Mouse (Mus musculus): ENCODE measurements around the gene Metap1d. TPM values are rescaled to one million over a fixed set of nuclear protein-coding genes. Genes with fewer than 3 reads are reported as not detected.
A peak's percentile ranks its signal among the peaks of the same experiment; 100 is the strongest.

Metap1d gene
- polyA plus RNA-seq, 1 experiment from 2014 or later, result 35.7 TPM

DNA sequence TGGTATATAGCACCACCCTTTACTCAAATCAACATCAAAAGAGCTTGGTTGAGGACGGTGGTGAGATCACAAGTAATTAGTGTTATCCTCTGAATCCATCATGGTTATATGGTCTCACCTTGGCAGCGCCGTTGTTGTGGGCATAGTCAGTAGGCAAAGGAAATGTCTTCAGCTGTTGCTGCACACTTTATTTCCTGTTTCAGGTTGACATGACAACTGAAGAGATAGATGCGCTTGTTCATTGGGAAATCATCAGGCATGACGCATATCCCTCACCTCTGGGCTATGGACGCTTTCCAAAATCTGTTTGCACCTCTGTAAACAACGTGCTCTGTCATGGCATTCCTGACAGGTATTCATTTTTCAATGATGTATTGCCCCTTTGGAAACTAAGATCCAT, 58.1 kb downstream of the Metap1d start:
- no peak overlapping the region for H3K4me3 ChIP-seq
- no peaks in the 10 kb centered on the region for H3K9me3 ChIP-seq
- 86% methylated on average over 7 of the region's 7 CpGs for WGBS
- no peaks in the 10 kb centered on the region for H3K36me3 ChIP-seq (replicated peaks)
- no peak for ATAC-seq (replicated peaks)
- H3K9ac ChIP-seq, result no peak overlapping the region
- H3K4me1 ChIP-seq, result no peaks in the 10 kb centered on the region
- H3K4me2 ChIP-seq, result no peak overlapping the region
- peaks cover 11% of the 10 kb centered on the region for H3K27me3 ChIP-seq (replicated peaks)
- no peak overlapping the region for H3K27ac ChIP-seq

- Histone ChIP-seq H3K4me2 (no peak overlapping the region), H3K27ac (no peak overlapping the region), H3K9me3 (no peaks in the 10 kb centered on the region), H3K4me3 (no peak overlapping the region), H3K4me1 (no peaks in the 10 kb centered on the region; the same call in 1 of the 2 replicates), H3K27me3 (replicated peaks) (peaks cover 12% of the 10 kb centered on the region), H3K36me3 (replicated peaks) (no peaks in the 10 kb centered on the region), H3K9ac (no peak overlapping the region)
- 0 out of 2 replicates have a peak, but pooled peaks have one; percentile 54 for ATAC-seq (replicated peaks)
- WGBS, result 52% methylated on average over 9 of the region's 9 CpGs
Observed at GRCm38 (mm10) chr2:71512326-71512725, 59.2 kb downstream of the Metap1d start.

DNA sequence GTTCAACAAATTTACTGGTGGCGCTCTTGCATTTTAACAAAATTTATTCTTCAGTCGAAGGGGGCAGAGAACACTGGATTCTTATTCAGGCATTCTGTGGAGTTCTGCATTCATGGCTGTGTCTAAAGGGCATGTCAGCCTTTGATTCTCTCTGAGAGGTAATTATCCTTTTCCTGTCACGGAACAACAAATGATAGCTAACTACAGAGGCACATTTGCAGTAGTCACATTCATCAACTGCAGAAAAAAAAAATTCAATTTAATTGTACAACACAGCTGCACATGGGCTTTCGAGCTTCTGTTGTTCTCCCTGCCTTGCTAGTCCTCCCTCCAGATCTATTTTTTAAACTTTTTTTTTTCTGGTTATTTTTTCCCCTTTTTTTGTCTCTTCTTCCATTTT, 63.9 kb downstream of the Metap1d start:
- ATAC-seq (replicated peaks), result no peak
- Histone ChIP-seq H3K9ac (no peak overlapping the region), H3K9me3 (no peaks in the 10 kb centered on the region), H3K4me1 (no peaks in the 10 kb centered on the region; the same call in 1 of the 2 replicates), H3K4me2 (no peak overlapping the region), H3K27me3 (replicated peaks) (peaks cover 44% of the 10 kb centered on the region), H3K27ac (no peak overlapping the region), H3K4me3 (no peak overlapping the region), H3K36me3 (replicated peaks) (no peaks in the 10 kb centered on the region)
- 24% methylated on average over 4 of the region's 4 CpGs for WGBS

DNA sequence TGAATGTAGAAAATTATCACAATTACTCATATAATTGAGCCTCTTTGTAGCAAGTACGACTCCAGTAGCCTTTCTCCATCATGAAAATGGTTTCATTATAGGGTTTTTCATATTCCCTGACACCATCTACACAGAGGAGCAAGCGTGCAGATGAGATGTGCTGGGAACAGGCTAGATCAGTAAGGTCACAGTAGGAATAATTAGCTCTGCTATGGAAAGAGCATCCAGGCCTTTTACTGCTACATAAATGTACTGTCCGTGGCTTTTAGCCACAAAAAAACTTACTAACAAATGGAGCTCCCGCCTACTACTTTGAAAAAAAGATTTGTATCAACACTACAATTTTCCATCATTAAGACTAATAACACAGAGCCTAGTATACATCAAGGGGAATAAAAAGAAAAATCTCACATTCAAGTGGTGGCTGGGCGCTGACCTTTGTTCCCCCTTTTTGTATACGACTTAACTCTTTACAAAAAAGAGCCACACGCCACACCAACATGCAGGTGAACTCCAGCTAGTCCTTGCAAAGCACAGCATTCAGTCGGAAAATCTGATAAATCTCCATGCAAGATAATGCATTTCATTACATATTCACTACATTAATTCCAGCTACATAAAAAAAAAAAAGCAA, 64.5 kb downstream of the Metap1d start:
- H3K27ac ChIP-seq, result no peak overlapping the region
- no peaks in the 10 kb centered on the region for H3K9me3 ChIP-seq
- no peak overlapping the region for H3K4me2 ChIP-seq
- no peak overlapping the region for H3K4me3 ChIP-seq
- H3K36me3 ChIP-seq (replicated peaks), result no peaks in the 10 kb centered on the region
- 35% methylated on average over 8 of the region's 8 CpGs for WGBS
- no peak overlapping the region for H3K9ac ChIP-seq
- ATAC-seq (replicated peaks), result no peak
- no peaks in the 10 kb centered on the region; the same call in 1 of the 2 replicates for H3K4me1 ChIP-seq
- H3K27me3 ChIP-seq (replicated peaks), result peaks cover 49% of the 10 kb centered on the region

DNA sequence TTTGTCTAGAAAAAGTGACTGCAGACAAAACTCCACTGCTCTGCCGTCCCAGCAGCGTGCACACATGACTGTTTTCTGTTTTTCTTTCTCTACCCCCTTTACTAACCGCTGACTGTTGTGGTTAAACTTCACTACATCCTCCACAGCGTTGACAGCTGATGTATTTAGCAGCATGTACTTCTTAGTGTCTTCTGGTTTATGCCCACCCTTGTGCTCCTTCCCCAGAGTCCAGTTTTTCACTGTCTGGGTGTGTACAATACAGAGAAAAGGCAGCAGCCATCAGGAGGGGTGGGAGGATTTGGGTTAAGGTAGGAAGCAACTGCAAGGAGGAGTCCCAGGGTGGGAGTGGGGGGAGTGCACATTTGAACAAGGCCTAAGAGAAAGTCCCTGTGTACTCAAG, 69.8 kb downstream of the Metap1d start:
- peaks cover 76% of the 10 kb centered on the region for H3K27me3 ChIP-seq (replicated peaks)
- H3K9me3 ChIP-seq, result no peaks in the 10 kb centered on the region
- H3K27ac ChIP-seq, result no peak overlapping the region
- no peaks in the 10 kb centered on the region for H3K36me3 ChIP-seq (replicated peaks)
- H3K4me3 ChIP-seq, result no peak overlapping the region
- H3K9ac ChIP-seq, result no peak overlapping the region
- 68% methylated on average over 4 of the region's 4 CpGs for WGBS
- no peak for ATAC-seq (replicated peaks)
- no peaks in the 10 kb centered on the region for H3K4me1 ChIP-seq
- no peak overlapping the region for H3K4me2 ChIP-seq

GRCm38 (mm10) chr2:71523431-71523830, 70.4 kb downstream of the Metap1d start:
- Histone ChIP-seq H3K27ac (no peak overlapping the region), H3K27me3 (replicated peaks) (peaks cover 75% of the 10 kb centered on the region), H3K4me2 (no peak overlapping the region), H3K36me3 (replicated peaks) (no peaks in the 10 kb centered on the region), H3K4me3 (no peak overlapping the region), H3K9ac (no peak overlapping the region), H3K9me3 (no peaks in the 10 kb centered on the region), H3K4me1 (0 out of 2 replicates have a peak, but pooled peaks cover 1% of the 10 kb centered on the region)
- 57% methylated on average over 4 of the region's 4 CpGs for WGBS
- ATAC-seq (replicated peaks), result no peak

- WGBS, result 26% methylated on average over 13 of the region's 13 CpGs
- Histone ChIP-seq H3K4me2 (peak overlapping the region; percentile 6; the same call in 1 of the 2 replicates), H3K9me3 (no peaks in the 10 kb centered on the region), H3K27me3 (replicated peaks) (peaks cover 83% of the 10 kb centered on the region), H3K9ac (no peak overlapping the region), H3K4me1 (peaks cover 14% of the 10 kb centered on the region), H3K4me3 (no peak overlapping the region), H3K27ac (no peak overlapping the region), H3K36me3 (replicated peaks) (no peaks in the 10 kb centered on the region)
- ATAC-seq (replicated peaks), result no peak
Observed at GRCm38 (mm10) chr2:71524763-71525162, 71.7 kb downstream of the Metap1d start.

DNA sequence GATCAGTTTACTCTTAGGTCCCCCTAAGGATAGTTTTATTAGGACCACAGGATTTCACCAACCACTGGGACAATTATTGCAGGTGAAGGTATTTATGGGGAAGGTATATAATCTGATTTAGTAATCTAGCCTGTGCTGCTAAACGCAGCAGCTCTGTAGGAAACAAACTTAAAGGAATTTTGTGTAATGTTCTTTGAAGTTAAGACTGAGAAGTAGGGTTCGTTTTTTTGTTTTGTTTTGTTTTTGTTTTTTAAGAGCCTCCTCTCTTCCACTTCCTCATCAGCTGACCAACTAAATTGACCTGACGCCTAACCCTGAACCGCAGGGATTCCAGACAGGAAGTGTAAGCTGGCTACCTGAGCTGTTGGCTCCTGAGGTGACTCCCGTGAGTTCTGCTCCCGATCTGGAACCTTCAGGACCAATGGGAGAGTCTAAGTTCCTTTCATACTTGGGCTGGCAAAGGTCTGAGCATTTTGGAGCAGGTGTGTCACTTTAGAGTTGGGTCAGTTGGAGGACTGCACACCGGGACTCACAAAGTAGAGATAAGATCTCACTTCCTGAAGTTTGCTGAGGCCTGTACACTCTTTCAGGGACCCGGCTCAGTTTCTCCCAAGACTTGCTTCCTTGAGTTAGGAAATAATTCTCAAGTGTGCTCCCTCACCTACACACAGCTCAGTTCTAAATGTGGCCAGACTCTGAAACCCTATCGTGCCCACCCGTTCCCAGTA, 73.7 kb downstream of the Metap1d start:
- H3K9ac ChIP-seq, result no peak overlapping the region
- H3K9me3 ChIP-seq, result no peaks in the 10 kb centered on the region
- H3K27me3 ChIP-seq (replicated peaks), result peaks cover 85% of the 10 kb centered on the region
- 5% methylated on average over 10 of the region's 10 CpGs for whole genome bisulfite sequencing
- no peak overlapping the region for H3K27ac ChIP-seq
- no peak overlapping the region for H3K4me2 ChIP-seq
- H3K4me1 ChIP-seq, result peaks cover 18% of the 10 kb centered on the region
- peak overlapping the region; percentile 0; the same call in 1 of the 2 replicates for H3K4me3 ChIP-seq
- no peak for ATAC-seq (replicated peaks)
- no peaks in the 10 kb centered on the region for H3K36me3 ChIP-seq (replicated peaks)

GRCm38 (mm10) chr2:71527323-71528013, 74.4 kb downstream of the Metap1d start:
- Histone ChIP-seq H3K9me3 (no peaks in the 10 kb centered on the region), H3K4me2 (0 out of 2 replicates have a peak overlapping the region, but pooled peaks have one; percentile 3), H3K27me3 (replicated peaks) (peaks cover 87% of the 10 kb centered on the region), H3K4me3 (peak overlapping the region; percentile 0; the same call in 1 of the 2 replicates), H3K4me1 (peaks cover 18% of the 10 kb centered on the region), H3K9ac (no peak overlapping the region), H3K27ac (no peak overlapping the region), H3K36me3 (replicated peaks) (no peaks in the 10 kb centered on the region)
- ATAC-seq (replicated peaks), result no peak
- WGBS, result 3% methylated on average over 24 of the region's 24 CpGs

DNA sequence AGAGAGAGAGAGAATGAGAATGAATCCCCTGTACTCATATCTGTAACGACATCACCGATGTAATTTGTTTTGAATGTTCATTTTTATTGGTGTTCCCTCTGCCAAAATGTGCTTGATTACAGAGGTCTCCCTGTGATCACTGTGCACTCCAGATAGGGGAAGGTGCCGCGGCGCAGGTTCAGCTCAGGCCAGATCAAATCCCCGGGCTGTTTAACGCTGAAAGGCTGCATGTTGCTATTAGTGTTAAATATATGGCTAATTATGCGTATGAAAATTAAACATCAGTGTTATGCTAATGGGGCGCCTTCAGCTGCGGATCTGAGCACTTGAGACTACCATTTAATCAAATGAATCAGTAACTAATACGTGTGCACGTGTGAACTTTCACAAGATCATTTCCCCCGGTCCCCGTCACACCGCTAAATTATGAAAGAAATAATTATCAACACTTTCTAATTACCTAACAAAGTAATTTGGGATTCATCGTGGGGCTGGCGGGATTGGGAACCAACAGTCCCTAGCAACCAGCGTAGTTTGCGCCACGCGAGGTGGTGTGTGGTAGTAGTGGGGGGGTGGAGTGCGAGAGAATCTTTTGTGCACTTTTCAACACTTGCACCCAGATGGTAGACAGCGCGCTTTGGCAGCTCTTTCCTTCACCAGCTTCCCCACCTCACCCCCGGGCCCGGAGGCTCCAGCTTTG, 75.1 kb downstream of the Metap1d start, which contains the start of gene Dlx1:
Gene Dlx1, plus strand, starts transcription at position 100 of the 700 bp plus-strand sequence.
- Histone ChIP-seq H3K4me3 (peak within 1 kb of the TSS; percentile 32), H3K27ac (peak within 1 kb of the TSS; percentile 54), H3K4me1 (peaks cover 18% of the 10 kb centered on the region), H3K9me3 (no peaks in the 10 kb centered on the region), H3K4me2 (peak within 1 kb of the TSS; percentile 48), H3K27me3 (replicated peaks) (peaks cover 87% of the 10 kb centered on the region), H3K9ac (no peak within 1 kb of the TSS), H3K36me3 (replicated peaks) (no peaks in the 10 kb centered on the region)
- WGBS, result under 1% methylated on average over 26 of the region's 26 CpGs
- ATAC-seq (replicated peaks), result no peak

DNA sequence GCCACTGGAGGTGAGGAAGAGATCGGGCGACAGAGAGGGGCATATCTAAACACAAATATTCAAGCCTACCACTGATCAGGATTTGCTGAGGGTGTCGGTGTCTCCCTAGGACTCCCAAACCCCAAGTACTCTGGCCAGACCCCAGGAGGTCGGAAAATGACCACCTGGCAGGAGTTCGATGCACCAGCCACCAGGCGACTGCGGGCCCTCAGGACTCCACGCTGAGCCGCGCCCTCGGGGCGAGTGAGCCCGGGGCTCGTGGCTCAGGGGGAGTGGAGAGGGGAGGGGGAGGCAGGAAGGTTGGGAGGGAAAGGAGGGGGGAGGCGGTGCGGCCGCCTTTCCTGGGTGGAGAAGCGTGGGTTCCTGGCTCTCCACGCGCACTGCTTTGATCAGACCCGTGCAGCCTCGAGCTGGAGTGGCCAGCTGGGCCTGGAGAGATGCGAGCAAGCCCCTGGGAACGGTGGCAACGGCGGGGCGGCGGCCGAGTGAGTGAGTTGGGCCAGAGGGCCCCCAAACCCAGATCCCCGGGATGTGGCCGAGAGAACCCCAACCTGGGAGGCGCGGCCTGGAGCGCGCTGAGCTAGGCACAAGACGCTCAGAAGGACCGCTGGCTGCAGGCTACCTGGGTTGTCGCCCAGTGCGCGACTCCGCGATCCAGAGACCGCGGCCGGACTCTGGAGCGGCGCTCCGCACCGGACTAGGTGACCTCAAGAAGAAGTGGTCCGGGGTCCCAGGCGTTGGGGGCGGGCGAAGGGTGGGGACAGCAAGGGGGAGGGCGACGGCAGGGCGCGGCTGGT, 75.8 kb downstream of the Metap1d start:
- Histone ChIP-seq H3K27me3 (replicated peaks) (peaks cover 87% of the 10 kb centered on the region), H3K9me3 (no peaks in the 10 kb centered on the region), H3K36me3 (replicated peaks) (no peaks in the 10 kb centered on the region), H3K4me1 (peaks cover 18% of the 10 kb centered on the region), H3K4me2 (peak overlapping the region; percentile 48), H3K4me3 (peak overlapping the region; percentile 32), H3K27ac (peak overlapping the region; percentile 54), H3K9ac (no peak overlapping the region)
- WGBS, result under 1% methylated on average over 57 of the region's 57 CpGs
- ATAC-seq (replicated peaks), result peak; percentile 48
